Mouse (Mus musculus) spleen, adult 2 months (tissue): Measurements from ENCODE around the gene Arhgef2. TPM values are rescaled to one million over a fixed set of nuclear protein-coding genes. Genes with fewer than 3 reads are reported as not detected.

Source experiments
- DNase-seq, 2 experiments: peaks; one replicate each; pipeline versions ENCODE4 v3.0.0 to v3.0.0-alpha.2; 2012 to 2021; ENCODE audit warnings: low spot score in 2 of 2, low read depth in 1 of 2
- H3K27ac ChIP-seq: fragments of 200-500 bp; 2 replicates; pipeline ENCODE4 v1.5.1; 2012; ENCODE audit warnings: low read length, inconsistent platforms; ENCODE audit not compliant: insufficient read depth
- H3K27me3 ChIP-seq: fragments of 200-500 bp; 2 replicates; pipeline ENCODE4 v1.6.1; 2012; ENCODE audit warnings: mild to moderate bottlenecking, moderate library complexity, low read length, inconsistent platforms; ENCODE audit not compliant: control insufficient read depth, insufficient read depth
- H3K36me3 ChIP-seq: fragments of 200-500 bp; 2 replicates; pipeline ENCODE4 v1.6.1; 2012; ENCODE audit warnings: mild to moderate bottlenecking, low read length, inconsistent platforms; ENCODE audit not compliant: control insufficient read depth, insufficient read depth
- H3K4me1 ChIP-seq: fragments of 200-500 bp; 2 replicates; pipeline ENCODE4 v1.6.1; 2011; ENCODE audit warnings: inconsistent platforms; ENCODE audit not compliant: control insufficient read depth, insufficient read depth, insufficient read length
- H3K4me3 ChIP-seq: fragments of 200-500 bp; 2 replicates; pipeline ENCODE4 v1.5.1; 2011; ENCODE audit warnings: mild to moderate bottlenecking, inconsistent platforms; ENCODE audit not compliant: insufficient read depth, insufficient read length; ENCODE audit errors: extremely low read depth
- CTCF ChIP-seq: fragments of 200-500 bp; IDR thresholded peaks from 2 replicates; pipeline ENCODE4 v1.5.1; 2011; ENCODE audit warnings: mild to moderate bottlenecking, inconsistent platforms; ENCODE audit not compliant: insufficient read depth, insufficient read length, insufficient replicate concordance; ENCODE audit errors: extremely low read depth
- POLR2A ChIP-seq: fragments of 200-500 bp; IDR thresholded peaks from 2 replicates; pipeline ENCODE4 v1.6.1; 2011; ENCODE audit warnings: low read depth, low read length, inconsistent platforms
- WGBS: fragments of 180-500 bp; shearing (Covaris S2); methylation state at CpG from one replicate; pipeline ENCODE4 v1.1.7; 2018; 5-methylcytosine and 5-hydroxymethylcytosine counted together
- polyA plus RNA-seq: library from polyadenylated mRNA; depleted of rRNA; stranded (reverse); fragments of >200 nt; gene quantifications from 2 replicates; pipeline ENCODE4 v1.2.3, GENCODE M21; 2012

Gene Arhgef2
- polyA plus RNA-seq, 1 experiment, result 146 TPM

DNA sequence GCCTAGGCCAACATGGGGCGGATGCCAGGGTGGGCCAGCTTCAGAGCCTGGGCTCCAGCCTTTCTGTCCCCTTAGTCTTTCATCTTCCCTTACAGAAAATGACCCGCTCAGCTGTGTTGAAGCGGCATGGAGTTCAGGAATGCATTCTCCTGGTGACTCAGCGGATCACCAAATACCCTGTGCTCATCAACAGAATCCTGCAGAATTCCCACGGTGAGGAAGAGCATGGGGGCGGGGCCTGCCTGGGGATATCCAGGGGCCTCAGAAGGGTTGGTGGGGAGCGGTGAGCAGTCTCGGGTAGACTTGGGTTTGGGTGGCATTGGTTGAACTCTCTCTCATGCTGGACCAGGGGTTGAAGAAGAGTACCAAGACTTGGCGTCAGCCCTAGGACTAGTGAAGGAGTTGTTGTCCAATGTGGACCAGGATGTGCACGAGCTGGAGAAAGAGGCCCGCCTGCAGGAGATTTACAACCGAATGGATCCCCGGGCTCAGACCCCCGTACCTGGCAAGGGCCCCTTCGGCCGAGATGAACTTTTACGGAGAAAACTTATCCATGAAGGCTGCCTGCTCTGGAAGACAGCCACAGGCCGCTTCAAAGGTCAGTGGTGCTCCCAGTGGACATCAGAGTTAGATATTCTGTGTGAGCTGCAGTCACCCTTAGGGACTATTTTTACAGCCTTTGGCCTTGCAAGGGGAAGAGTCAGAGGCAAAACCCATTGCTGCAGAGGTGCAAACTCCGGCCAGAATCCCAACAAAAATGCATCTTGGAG, 29.9 kb downstream of the Arhgef2 start:
- DNase-seq, result no peak
- H3K27ac ChIP-seq, result no peak overlapping the region
- H3K36me3 ChIP-seq, result peaks cover 76% of the 10 kb centered on the region
- peaks cover 4% of the 10 kb centered on the region; the same call in 1 of the 2 replicates for H3K4me1 ChIP-seq
- 95% methylated on average over 19 of the region's 19 CpGs for WGBS
- no peak overlapping the region for H3K4me3 ChIP-seq
- TF ChIP-seq CTCF, result no peak
- TF ChIP-seq POLR2A, result no peak
- H3K27me3 ChIP-seq, result no peaks in the 10 kb centered on the region

DNA sequence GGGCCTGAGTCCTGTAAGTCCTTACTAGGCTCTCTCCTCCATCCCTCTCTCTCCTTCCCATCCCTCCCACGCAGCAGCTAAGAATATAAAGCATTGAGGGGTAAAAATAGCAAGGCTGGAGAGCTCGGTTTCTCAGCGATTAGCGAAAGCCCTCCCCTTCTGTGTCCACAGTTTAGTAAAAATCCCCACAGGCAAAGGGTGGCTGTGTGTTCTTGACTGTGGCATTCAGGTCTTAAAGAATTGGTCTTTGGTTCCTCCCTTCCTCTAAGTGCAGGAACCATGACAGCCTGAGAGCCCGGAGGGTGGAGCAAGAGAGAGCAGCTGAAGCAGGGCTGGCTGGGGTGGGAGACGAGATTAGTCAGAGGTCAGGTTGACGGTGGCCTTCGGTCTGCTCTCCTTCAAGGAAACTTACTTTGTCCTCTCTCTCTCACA, 30.8 kb downstream of the Arhgef2 start:
- peaks cover 73% of the 10 kb centered on the region for H3K36me3 ChIP-seq
- no peaks in the 10 kb centered on the region for H3K4me1 ChIP-seq
- no peak overlapping the region for H3K4me3 ChIP-seq
- TF ChIP-seq CTCF (no peak), POLR2A (no peak)
- H3K27ac ChIP-seq, result no peak overlapping the region
- no peak for DNase-seq
- H3K27me3 ChIP-seq, result no peaks in the 10 kb centered on the region
- WGBS, result 93% methylated on average over 8 of the region's 8 CpGs

DNA sequence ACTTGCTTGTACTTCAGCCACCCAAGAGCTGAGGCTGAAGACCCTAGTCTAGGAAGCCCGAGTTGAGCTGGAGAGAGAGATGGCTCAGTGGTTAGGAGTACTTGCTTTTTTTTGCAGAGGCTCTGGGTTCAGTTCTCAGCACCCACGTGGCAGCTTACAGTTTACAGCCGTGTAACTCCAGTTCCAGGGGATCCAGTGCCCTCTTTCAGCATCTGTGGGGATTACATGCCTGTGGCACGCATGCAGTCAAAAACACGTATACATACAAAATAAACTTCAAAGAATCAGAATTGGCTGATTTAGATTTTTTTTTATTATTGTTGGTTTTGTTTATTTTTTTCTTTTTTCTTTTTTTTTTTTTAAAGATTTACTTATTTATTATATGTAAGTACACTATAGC, 31.4 kb downstream of the Arhgef2 start:
- H3K36me3 ChIP-seq, result peaks cover 71% of the 10 kb centered on the region
- WGBS, result 97% methylated on average over 5 of the region's 5 CpGs

DNA sequence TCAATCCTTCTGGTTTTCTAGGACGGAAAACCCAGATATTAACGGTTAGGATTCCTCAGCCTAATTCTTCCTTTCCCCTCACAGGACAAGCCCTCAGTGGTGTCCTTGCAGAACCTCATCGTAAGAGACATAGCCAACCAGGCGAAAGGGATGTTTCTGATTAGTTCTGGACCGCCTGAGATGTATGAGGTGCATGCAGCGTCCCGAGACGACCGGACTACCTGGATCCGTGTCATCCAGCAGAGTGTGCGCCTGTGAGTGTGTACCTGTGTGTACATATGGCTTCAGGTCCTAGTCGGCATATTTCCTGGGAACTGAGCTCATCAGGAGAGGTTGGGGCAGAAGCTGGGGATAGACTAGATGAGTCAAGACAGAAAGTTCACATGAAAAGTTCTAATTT, 33.5 kb downstream of the Arhgef2 start:
- TF ChIP-seq CTCF (no peak), POLR2A (no peak)
- H3K27ac ChIP-seq, result no peak overlapping the region
- no peaks in the 10 kb centered on the region for H3K27me3 ChIP-seq
- H3K4me1 ChIP-seq, result no peaks in the 10 kb centered on the region; the same call in 1 of the 2 replicates
- no peak for DNase-seq
- H3K36me3 ChIP-seq, result peaks cover 72% of the 10 kb centered on the region
- 93% methylated on average over 12 of the region's 12 CpGs for WGBS
- no peak overlapping the region for H3K4me3 ChIP-seq

More for the DNA sequence above, 31.4 kb downstream of the Arhgef2 start:
- Histone ChIP-seq H3K27ac (no peak overlapping the region), H3K27me3 (no peaks in the 10 kb centered on the region), H3K4me3 (no peak overlapping the region), H3K4me1 (no peaks in the 10 kb centered on the region)
- DNase-seq, result no peak
- no peak for TF ChIP-seq POLR2A
- TF ChIP-seq CTCF, result no peak

DNA sequence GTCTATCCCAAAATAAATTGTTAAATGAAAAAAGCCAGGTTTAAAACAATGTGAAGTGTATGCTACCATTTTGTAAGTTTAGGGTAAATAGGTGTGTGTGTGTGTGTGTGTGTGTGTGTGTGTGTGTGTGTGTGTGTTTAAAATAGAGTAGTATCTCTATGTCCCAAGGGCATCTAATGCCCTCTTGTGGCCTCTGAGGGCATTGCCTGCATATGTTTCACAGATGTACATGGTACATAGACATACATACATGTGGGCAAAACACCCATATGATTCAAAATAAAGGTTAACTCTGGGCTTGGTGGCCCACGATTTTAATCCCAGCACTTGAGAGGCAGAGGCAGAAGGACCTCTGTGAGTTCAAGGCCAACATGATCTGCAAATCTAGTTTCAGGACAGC, 34.9 kb downstream of the Arhgef2 start:
- H3K36me3 ChIP-seq, result peaks cover 69% of the 10 kb centered on the region
- WGBS, result 56% methylated on average over 1 of the region's 1 CpGs
- DNase-seq, result peak; percentile 65 to 71
- H3K27me3 ChIP-seq, result no peaks in the 10 kb centered on the region
- no peaks in the 10 kb centered on the region; the same call in 1 of the 2 replicates for H3K4me1 ChIP-seq
- no peak for TF ChIP-seq POLR2A
- peak; percentile 35; the same call in 1 of the 2 replicates for TF ChIP-seq CTCF
- no peak overlapping the region for H3K4me3 ChIP-seq
- no peak overlapping the region for H3K27ac ChIP-seq

DNA sequence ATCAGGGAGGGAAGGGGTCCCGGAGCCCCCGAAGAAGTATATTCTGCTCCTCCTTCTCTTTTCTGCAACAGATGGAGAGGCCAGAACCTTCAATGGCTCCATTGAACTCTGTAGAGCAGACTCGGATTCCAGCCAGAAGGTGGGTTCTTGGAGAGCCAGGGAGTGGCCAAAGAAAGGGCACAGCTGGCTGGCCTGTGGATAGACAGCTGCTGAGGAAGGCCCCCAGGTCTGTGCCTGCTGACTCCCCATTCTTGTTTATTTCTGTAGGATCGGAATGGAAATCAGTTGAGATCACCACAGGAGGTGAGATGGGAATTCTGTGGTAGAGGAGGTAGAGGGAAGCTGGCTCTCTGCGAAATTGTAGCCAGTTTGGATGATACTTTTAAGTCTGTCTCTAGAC, 37.3 kb downstream of the Arhgef2 start:
- TF ChIP-seq POLR2A (no peak), CTCF (no peak)
- Histone ChIP-seq H3K4me1 (peaks cover 4% of the 10 kb centered on the region), H3K27me3 (no peaks in the 10 kb centered on the region), H3K27ac (no peak overlapping the region), H3K4me3 (no peak overlapping the region), H3K36me3 (peaks cover 69% of the 10 kb centered on the region)
- no peak for DNase-seq
- WGBS, result 94% methylated on average over 5 of the region's 5 CpGs

DNA sequence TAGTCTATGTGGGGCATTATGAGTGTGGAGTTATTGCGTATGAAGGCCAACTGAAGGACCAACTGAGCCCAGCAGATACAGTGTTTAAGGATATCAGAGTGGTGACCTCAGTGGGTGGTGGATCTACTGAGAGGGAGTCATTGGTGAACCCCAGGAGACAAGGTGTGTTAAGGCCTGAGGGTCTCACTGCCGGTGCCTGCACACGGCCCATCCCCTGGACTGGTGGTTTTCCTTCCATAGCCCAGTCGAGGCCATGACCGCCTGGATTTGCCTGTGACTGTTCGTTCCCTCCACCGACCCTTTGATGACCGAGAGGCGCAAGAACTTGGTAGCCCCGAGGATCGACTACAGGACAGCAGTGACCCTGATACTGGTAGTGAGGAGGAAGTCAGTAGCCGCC, 40.2 kb downstream of the Arhgef2 start:
- TF ChIP-seq POLR2A (no peak), CTCF (no peak)
- DNase-seq, result no peak
- Histone ChIP-seq H3K4me3 (no peak overlapping the region), H3K27ac (no peak overlapping the region), H3K27me3 (no peaks in the 10 kb centered on the region), H3K4me1 (peaks cover 17% of the 10 kb centered on the region), H3K36me3 (peaks cover 53% of the 10 kb centered on the region)
- WGBS, result 92% methylated on average over 12 of the region's 12 CpGs
